Mouse (Mus musculus) limb, embryonic 14.5 days (tissue): ENCODE measurements around the gene Pou3f4. TPM values are rescaled to one million over a fixed set of nuclear protein-coding genes. Genes with fewer than 3 reads are reported as not detected.

Source experiments
- ATAC-seq: fragments of 200-750 bp; cut with Nextera tagmentation; 2 replicates; pipeline ENCODE4 v1.8.0; 2017; ENCODE audit warnings: low read depth, moderate number of reproducible peaks, moderate TSS enrichment; ENCODE audit not compliant: low FRiP score
- DNase-seq: peaks from one replicate; pipeline ENCODE4 v3.0.0-alpha.2; 2015; ENCODE audit warnings: low spot score
- H3K27ac ChIP-seq: fragments of 300-500 bp; sonication (generic); replicated peaks from 2 replicates; pipeline ENCODE4 v1.5.1; 2014; ENCODE audit warnings: low read depth, mild to moderate bottlenecking, low read length, moderate library complexity, mixed read lengths
- H3K27me3 ChIP-seq: fragments of 300-500 bp; sonication (generic); 2 replicates; pipeline ENCODE4 v1.6.1; 2014; ENCODE audit warnings: low read length, mixed read lengths; ENCODE audit not compliant: control insufficient read depth, insufficient read depth
- H3K36me3 ChIP-seq: fragments of 300-500 bp; sonication (generic); 2 replicates; pipeline ENCODE4 v1.6.1; 2014; ENCODE audit warnings: mild to moderate bottlenecking, low read length, moderate library complexity, mixed read lengths; ENCODE audit not compliant: control insufficient read depth, insufficient read depth
- H3K4me1 ChIP-seq: fragments of 300-500 bp; sonication (generic); 2 replicates; pipeline ENCODE4 v1.6.1; 2014; ENCODE audit warnings: antibody characterized with exemption, low read length, mixed read lengths; ENCODE audit not compliant: control insufficient read depth, insufficient read depth
- H3K4me2 ChIP-seq: fragments of 300-500 bp; sonication (generic); replicated peaks from 2 replicates; pipeline ENCODE4 v1.6.1; 2014; ENCODE audit warnings: low read depth, mild to moderate bottlenecking, low read length, moderate library complexity; ENCODE audit not compliant: severe bottlenecking
- H3K4me3 ChIP-seq: fragments of 300-500 bp; sonication (generic); replicated peaks from 2 replicates; pipeline ENCODE4 v1.5.1; 2014; ENCODE audit warnings: low read length
- H3K9ac ChIP-seq: fragments of 300-500 bp; sonication (generic); 2 replicates; pipeline ENCODE4 v1.6.1; 2014; ENCODE audit warnings: mild to moderate bottlenecking, low read depth, low read length, moderate library complexity; ENCODE audit not compliant: severe bottlenecking
- H3K9me3 ChIP-seq: fragments of 300-500 bp; sonication (generic); 2 replicates; pipeline ENCODE4 v1.6.1; 2016; ENCODE audit warnings: low read length; ENCODE audit not compliant: control insufficient read depth
- POLR2A ChIP-seq: fragments of 200-500 bp; IDR thresholded peaks from 2 replicates; pipeline ENCODE4 v1.8.0; 2012; ENCODE audit warnings: inconsistent platforms, mild to moderate bottlenecking, moderate library complexity, borderline replicate concordance; ENCODE audit not compliant: insufficient read depth, insufficient read length; ENCODE audit errors: extremely low read depth
- WGBS: fragments of 180-500 bp; shearing (Covaris S2); extraction: QIAGEN DNeasy Blood & Tissue Kit; methylation state at CpG from one replicate; pipeline ENCODE4 v1.1.7; 2014; 5-methylcytosine and 5-hydroxymethylcytosine counted together
- polyA plus RNA-seq, 2 experiments: library from polyadenylated mRNA; depleted of rRNA in 1 of 2; stranded (reverse) in 1 of 2; unstranded in 1 of 2; fragments of >200 nt; fragmentation: Nextera tagmentation in 1 of 2; extraction: Ambion mirVana in 1 of 2; gene quantifications; 2 replicates each; pipeline versions ENCODE4 v1.2.1 to v1.2.3; 2012 to 2014

The Pou3f4 gene
- polyA plus RNA-seq, 2 experiments: 0.30 to 0.73 TPM

DNA sequence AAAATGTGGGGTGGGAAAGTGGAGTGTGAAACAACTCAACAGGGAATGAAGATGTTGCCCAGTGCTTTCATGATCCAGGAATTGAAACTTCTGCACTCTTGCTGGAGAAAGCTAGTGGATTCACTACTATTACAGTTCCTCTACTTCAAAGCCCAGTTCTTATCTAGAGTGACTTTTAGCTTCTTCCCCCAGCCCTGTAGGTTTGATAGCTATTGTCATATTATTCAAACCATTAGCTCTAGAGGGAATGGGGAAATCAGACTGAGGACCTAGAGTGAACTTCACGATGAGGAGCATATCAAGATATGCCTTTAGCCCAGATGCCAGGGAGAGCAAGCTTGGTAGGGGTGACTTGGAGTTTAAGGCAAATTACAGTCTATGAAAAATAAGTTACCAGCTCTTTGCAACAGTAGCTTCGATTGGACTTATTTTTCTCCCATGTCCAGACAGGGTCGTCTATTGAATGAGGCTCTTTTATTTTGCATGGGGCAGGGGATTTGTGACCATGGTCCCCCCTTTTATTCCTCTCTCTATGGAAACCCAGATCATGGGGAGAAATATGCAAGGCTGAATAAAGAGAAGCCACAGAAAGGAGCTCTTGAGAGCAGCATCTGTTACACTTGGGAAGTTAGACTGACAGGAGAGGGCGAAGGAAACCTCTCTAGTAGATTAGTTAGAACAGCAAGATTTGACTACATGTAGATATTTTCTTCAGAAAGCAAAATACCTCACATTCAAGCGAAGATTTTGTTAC is 3.1 kb upstream of the Pou3f4 start:
- Histone ChIP-seq H3K4me3 (no peak overlapping the region), H3K9me3 (no peaks in the 10 kb centered on the region), H3K27ac (no peak overlapping the region), H3K4me2 (no peak overlapping the region), H3K4me1 (no peaks in the 10 kb centered on the region), H3K9ac (no peak overlapping the region), H3K36me3 (no peaks in the 10 kb centered on the region), H3K27me3 (no peaks in the 10 kb centered on the region)
- WGBS: 58% methylated on average over 5 of the region's 5 CpGs
- no peak for TF ChIP-seq POLR2A
- DNase-seq (no peak), ATAC-seq (no peak)

DNA sequence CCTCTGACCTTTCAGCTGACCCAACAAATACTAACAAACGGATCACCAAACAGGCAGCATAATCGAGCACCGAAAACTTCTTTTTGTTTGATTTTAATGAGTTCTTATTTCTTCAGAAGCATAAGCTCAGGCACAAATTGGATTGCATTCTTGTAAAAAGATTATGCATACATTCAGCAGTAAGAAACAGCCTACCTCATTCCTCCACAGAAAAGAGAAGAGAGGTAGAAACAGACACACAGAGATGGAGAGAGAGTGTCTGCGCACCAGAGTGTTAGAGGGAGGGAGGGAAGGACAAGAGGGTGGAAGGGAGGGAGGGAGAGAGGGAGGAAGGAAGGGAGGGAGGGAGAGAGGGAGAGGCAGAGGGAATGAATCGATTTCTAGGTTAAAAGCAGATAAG is 2.0 kb upstream of the Pou3f4 start:
- ATAC-seq (no peak), DNase-seq (no peak)
- Histone ChIP-seq H3K27ac (no peak overlapping the region), H3K4me1 (no peaks in the 10 kb centered on the region), H3K4me2 (no peak overlapping the region), H3K9ac (no peak overlapping the region), H3K27me3 (peaks cover 6% of the 10 kb centered on the region; the same call in 1 of the 2 replicates), H3K4me3 (no peak overlapping the region), H3K9me3 (no peaks in the 10 kb centered on the region), H3K36me3 (no peaks in the 10 kb centered on the region)
- TF ChIP-seq POLR2A: no peak
- 26% methylated on average over 5 of the region's 5 CpGs for WGBS

GRCm38 (mm10) chrX:110813401-110813800 is 679 bp upstream of the Pou3f4 start:
- Histone ChIP-seq H3K9me3 (no peaks in the 10 kb centered on the region), H3K4me1 (no peaks in the 10 kb centered on the region), H3K27me3 (peaks cover 10% of the 10 kb centered on the region), H3K9ac (no peak overlapping the region), H3K4me2 (no peak overlapping the region), H3K27ac (no peak overlapping the region), H3K4me3 (no peak overlapping the region), H3K36me3 (no peaks in the 10 kb centered on the region)
- TF ChIP-seq POLR2A: no peak
- DNase-seq: no peak
- no peak for ATAC-seq
- 24% methylated on average over 5 of the region's 5 CpGs for WGBS

GRCm38 (mm10) chrX:110814592-110815548 is 790 bp downstream of the Pou3f4 start:
- ATAC-seq (0 out of 2 replicates have a peak, but pooled peaks have one; percentile 18), DNase-seq (no peak)
- Histone ChIP-seq H3K27ac (no peak overlapping the region), H3K36me3 (no peaks in the 10 kb centered on the region), H3K4me1 (no peaks in the 10 kb centered on the region), H3K27me3 (peaks cover 10% of the 10 kb centered on the region), H3K9ac (0 out of 2 replicates have a peak overlapping the region, but pooled peaks have one; percentile 4), H3K9me3 (no peaks in the 10 kb centered on the region), H3K4me3 (peak overlapping the region; percentile 40), H3K4me2 (peak overlapping the region; percentile 63)
- WGBS: 23% methylated on average over 52 of the region's 52 CpGs
- no peak for TF ChIP-seq POLR2A

GRCm38 (mm10) chrX:110815549-110815930 is 1.5 kb downstream of the Pou3f4 start:
- no peak overlapping the region for H3K9ac ChIP-seq
- WGBS: 36% methylated on average over 18 of the region's 18 CpGs

More at GRCm38 (mm10) chrX:110815549-110815930, 1.5 kb downstream of the Pou3f4 start:
- Histone ChIP-seq H3K27ac (no peak overlapping the region), H3K4me1 (no peaks in the 10 kb centered on the region), H3K4me2 (peak overlapping the region; percentile 63), H3K27me3 (peaks cover 10% of the 10 kb centered on the region), H3K4me3 (peak overlapping the region; percentile 40), H3K36me3 (no peaks in the 10 kb centered on the region), H3K9me3 (no peaks in the 10 kb centered on the region)
- DNase-seq (no peak), ATAC-seq (no peak)
- no peak for TF ChIP-seq POLR2A
